Mouse (Mus musculus): ENCODE data around the gene Pcbp1.
"Not testable (repeated sequence)": the region's sequence is repeated elsewhere in the genome, so short reads cannot be mapped to it uniquely, and the experiment has no call there.

- TF ChIP-seq POLR2A (IDR thresholded peaks at IDR 0.05; ENCODE audit: insufficient read depth, low read length); CTCF (IDR thresholded peaks at IDR 0.05; ENCODE audit: low read depth, low read length): not testable (repeated sequence)
Measured at GRCm38 (mm10) chr6:86490413-86490812, 35.7 kb downstream of the Pcbp1 start.

All from ES-Bruce4 (cell line).